Mouse (Mus musculus) MN1 (cell line): ENCODE data around the gene Egfr.

Experiments
- DNase-seq: peaks from one replicate; pipeline ENCODE4 v3.0.0-alpha.2; 2016; ENCODE audit warnings: low spot score

Egfr gene

GRCm38 (mm10) chr11:16776967-16777366 lies 25.0 kb downstream of the Egfr start:
- no peak for DNase-seq

GRCm38 (mm10) chr11:16781604-16782003 lies 29.6 kb downstream of the Egfr start:
- no peak for DNase-seq

GRCm38 (mm10) chr11:16783926-16784659 lies 32.1 kb downstream of the Egfr start:
- DNase-seq = no peak

- DNase-seq = no peak
Observed at GRCm38 (mm10) chr11:16792638-16793585, 40.9 kb downstream of the Egfr start.

- DNase-seq = no peak
Observed at GRCm38 (mm10) chr11:16795012-16795411, 43.0 kb downstream of the Egfr start.

- DNase-seq = no peak
Observed at GRCm38 (mm10) chr11:16795513-16795912, 43.5 kb downstream of the Egfr start.

- DNase-seq = no peak
Observed at GRCm38 (mm10) chr11:16797456-16797855, 45.5 kb downstream of the Egfr start.

GRCm38 (mm10) chr11:16798136-16798535 lies 46.1 kb downstream of the Egfr start:
- no peak for DNase-seq

- no peak for DNase-seq
Observed at GRCm38 (mm10) chr11:16800507-16800906, 48.5 kb downstream of the Egfr start.

GRCm38 (mm10) chr11:16802668-16803067 lies 50.7 kb downstream of the Egfr start:
- DNase-seq = no peak

GRCm38 (mm10) chr11:16804016-16804415 lies 52.0 kb downstream of the Egfr start:
- no peak for DNase-seq

GRCm38 (mm10) chr11:16805886-16806285 lies 53.9 kb downstream of the Egfr start:
- no peak for DNase-seq

- no peak for DNase-seq
Observed at GRCm38 (mm10) chr11:16809161-16809967, 57.4 kb downstream of the Egfr start.

- DNase-seq = no peak
Observed at GRCm38 (mm10) chr11:16810086-16810485, 58.1 kb downstream of the Egfr start.

GRCm38 (mm10) chr11:16813298-16813697 lies 61.3 kb downstream of the Egfr start:
- DNase-seq = no peak

GRCm38 (mm10) chr11:16816414-16816813 lies 64.4 kb downstream of the Egfr start:
- DNase-seq = no peak

GRCm38 (mm10) chr11:16817336-16818034 lies 65.5 kb downstream of the Egfr start:
- DNase-seq = no peak

GRCm38 (mm10) chr11:16819424-16819823 lies 67.4 kb downstream of the Egfr start:
- no peak for DNase-seq

GRCm38 (mm10) chr11:16820138-16820537 lies 68.1 kb downstream of the Egfr start:
- DNase-seq = no peak

- no peak for DNase-seq
Observed at GRCm38 (mm10) chr11:16821668-16822254, 69.8 kb downstream of the Egfr start.
